Mouse (Mus musculus): ENCODE results near the gene Fbxo48. TPM values are rescaled to one million over a fixed set of nuclear protein-coding genes. Genes with fewer than 3 reads are reported as not detected.
A peak's percentile ranks its signal among the peaks of the same experiment; 100 is the strongest.

Fbxo48 gene
- polyA plus RNA-seq, 2 experiments: 1.4 to 4.1 TPM

DNA sequence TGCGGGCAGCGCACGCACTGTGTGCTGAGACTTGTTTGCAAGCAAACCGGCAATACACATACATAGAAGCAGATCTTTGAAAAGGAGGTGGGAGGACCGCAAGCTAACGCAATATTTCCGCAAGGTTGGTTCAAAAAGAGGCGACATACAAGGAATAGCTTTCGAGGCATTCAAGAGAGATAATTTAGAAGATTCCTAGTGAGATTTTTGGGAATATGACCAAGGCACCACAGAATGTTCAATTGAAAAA is 511 bp downstream of the Fbxo48 start:
- Histone ChIP-seq H3K9me3 (ENCODE audit: control insufficient read depth, low read length) (no peaks in the 10 kb centered on the region), H3K36me3 (ENCODE audit: control insufficient read depth, insufficient read depth, low read length) (0 out of 2 replicates have a peak, but pooled peaks cover 3% of the 10 kb centered on the region), H3K4me3 (replicated peaks; ENCODE audit: low read length) (peak overlapping the region; percentile 56), H3K27me3 (ENCODE audit: control insufficient read depth, insufficient read depth, low read length) (no peaks in the 10 kb centered on the region), H3K27ac (replicated peaks; ENCODE audit: low read depth, low read length) (no peak overlapping the region), H3K4me1 (ENCODE audit: control insufficient read depth, insufficient read depth, low read length) (peaks cover 9% of the 10 kb centered on the region; the same call in 1 of the 2 replicates), H3K4me2 (replicated peaks; ENCODE audit: low read depth, low read length, severe bottlenecking) (peak overlapping the region; percentile 79), H3K9ac (ENCODE audit: low read depth, low read length, severe bottlenecking) (peak overlapping the region; percentile 66)
- ATAC-seq (ENCODE audit: low FRiP score, low read depth) (no peak), DNase-seq (ENCODE audit: low spot score) (no peak)
- no peak for TF ChIP-seq POLR2A (IDR thresholded peaks at IDR 0.05; ENCODE audit: borderline replicate concordance, extremely low read depth, insufficient read depth, insufficient read length)
- WGBS: 10% methylated on average over 9 of the region's 9 CpGs

DNA sequence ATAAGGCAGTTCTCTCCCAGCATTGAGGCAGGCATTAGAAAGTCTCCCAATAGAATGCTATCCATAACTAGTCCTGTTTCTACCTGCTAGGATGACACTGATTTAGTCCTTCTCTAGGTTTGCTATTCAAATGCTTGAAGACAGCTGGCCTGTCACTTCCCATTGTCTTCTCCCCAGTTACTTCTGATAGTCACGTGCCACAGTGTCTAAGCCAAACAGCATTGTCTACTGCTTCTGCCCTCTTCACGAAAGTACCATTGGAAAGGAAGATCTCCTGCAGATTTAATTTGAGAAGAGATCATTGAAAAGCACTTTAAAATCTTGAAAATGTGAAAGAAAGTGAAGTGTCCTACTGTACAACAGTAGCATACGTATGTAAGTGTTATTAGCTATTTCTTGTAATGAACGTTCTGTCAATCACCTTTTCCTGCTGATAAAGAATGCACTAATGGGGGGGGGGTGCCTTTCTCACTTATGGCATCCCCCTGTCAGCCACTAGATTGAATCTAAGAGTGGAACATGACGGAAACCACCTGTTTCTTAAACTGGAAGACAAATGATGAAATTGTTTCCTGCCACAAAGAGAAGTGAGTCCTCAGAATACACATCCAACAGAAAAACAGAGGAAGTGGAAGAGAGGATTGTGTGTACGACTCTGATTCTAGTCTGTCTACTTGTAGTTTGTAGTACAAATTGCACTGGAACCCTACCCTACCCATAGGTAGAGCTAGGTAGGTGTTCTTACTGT is 5.1 kb downstream of the Fbxo48 start:
- Histone ChIP-seq H3K4me3 (replicated peaks; ENCODE audit: low read length) (no peak overlapping the region), H3K9ac (ENCODE audit: low read depth, low read length, severe bottlenecking) (no peak overlapping the region), H3K27ac (replicated peaks; ENCODE audit: low read depth, low read length) (no peak overlapping the region), H3K36me3 (ENCODE audit: control insufficient read depth, insufficient read depth, low read length) (0 out of 2 replicates have a peak, but pooled peaks cover 3% of the 10 kb centered on the region), H3K27me3 (ENCODE audit: control insufficient read depth, insufficient read depth, low read length) (no peaks in the 10 kb centered on the region), H3K4me2 (replicated peaks; ENCODE audit: low read depth, low read length, severe bottlenecking) (no peak overlapping the region), H3K9me3 (ENCODE audit: control insufficient read depth, low read length) (no peaks in the 10 kb centered on the region), H3K4me1 (ENCODE audit: control insufficient read depth, insufficient read depth, low read length) (peaks cover 9% of the 10 kb centered on the region; the same call in 1 of the 2 replicates)
- 93% methylated on average over 6 of the region's 6 CpGs for WGBS
- ATAC-seq (ENCODE audit: low FRiP score, low read depth) (no peak), DNase-seq (ENCODE audit: low spot score) (no peak)
- TF ChIP-seq POLR2A (IDR thresholded peaks at IDR 0.05; ENCODE audit: borderline replicate concordance, extremely low read depth, insufficient read depth, insufficient read length): no peak

DNA sequence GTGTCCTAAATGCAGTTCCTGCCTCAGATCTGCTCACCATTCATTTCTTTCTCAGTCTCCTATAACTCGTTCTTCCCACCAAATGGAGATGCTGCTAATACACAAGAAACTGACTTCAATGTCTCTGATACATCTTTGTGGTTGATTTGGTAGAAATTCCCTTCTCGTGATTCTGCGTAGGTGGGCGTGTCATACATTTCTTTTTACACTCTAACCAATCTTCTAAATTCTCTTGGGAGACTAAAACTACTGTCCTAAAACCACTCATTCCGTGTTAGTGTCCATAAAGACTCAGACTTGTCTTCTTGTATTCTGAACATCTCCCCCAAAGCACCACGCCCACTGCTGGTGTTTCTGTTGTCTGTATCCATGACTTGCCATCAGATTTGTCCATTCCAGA is 5.9 kb downstream of the Fbxo48 start:
- Histone ChIP-seq H3K9me3 (ENCODE audit: control insufficient read depth, low read length) (no peaks in the 10 kb centered on the region), H3K4me3 (replicated peaks; ENCODE audit: low read length) (no peak overlapping the region), H3K27ac (replicated peaks; ENCODE audit: low read depth, low read length) (no peak overlapping the region), H3K36me3 (ENCODE audit: control insufficient read depth, insufficient read depth, low read length) (0 out of 2 replicates have a peak, but pooled peaks cover 3% of the 10 kb centered on the region), H3K9ac (ENCODE audit: low read depth, low read length, severe bottlenecking) (no peak overlapping the region), H3K4me2 (replicated peaks; ENCODE audit: low read depth, low read length, severe bottlenecking) (no peak overlapping the region), H3K27me3 (ENCODE audit: control insufficient read depth, insufficient read depth, low read length) (no peaks in the 10 kb centered on the region), H3K4me1 (ENCODE audit: control insufficient read depth, insufficient read depth, low read length) (peaks cover 4% of the 10 kb centered on the region; the same call in 1 of the 2 replicates)
- WGBS: 90% methylated on average over 6 of the region's 6 CpGs
- TF ChIP-seq POLR2A (IDR thresholded peaks at IDR 0.05; ENCODE audit: borderline replicate concordance, extremely low read depth, insufficient read depth, insufficient read length): no peak
- ATAC-seq (ENCODE audit: low FRiP score, low read depth) (no peak), DNase-seq (ENCODE audit: low spot score) (no peak)

DNA sequence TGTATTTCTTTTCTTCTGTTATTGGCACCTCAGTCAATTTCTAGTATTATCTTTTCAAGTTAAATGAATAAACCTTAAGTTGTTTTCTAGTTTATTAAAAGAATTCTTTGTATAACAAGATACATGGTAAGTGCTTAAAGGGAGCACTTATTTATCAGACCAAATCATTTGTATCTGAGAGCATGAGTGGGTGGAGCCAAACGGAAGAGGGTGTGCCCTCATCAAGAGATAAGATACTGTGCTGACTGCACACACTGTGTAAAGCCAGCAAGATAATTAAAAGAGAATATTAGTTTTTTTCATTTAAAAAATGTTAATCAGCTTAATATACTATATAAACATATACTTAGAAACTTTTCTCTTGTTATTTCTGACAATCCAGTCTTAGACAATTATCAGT is 7.3 kb downstream of the Fbxo48 start:
- DNase-seq (ENCODE audit: low spot score) (no peak), ATAC-seq (ENCODE audit: low FRiP score, low read depth) (no peak)
- TF ChIP-seq POLR2A (IDR thresholded peaks at IDR 0.05; ENCODE audit: borderline replicate concordance, extremely low read depth, insufficient read depth, insufficient read length): no peak
- H3K4me2 ChIP-seq (replicated peaks; ENCODE audit: low read depth, low read length, severe bottlenecking): no peak overlapping the region
- no peak overlapping the region for H3K9ac ChIP-seq (ENCODE audit: low read depth, low read length, severe bottlenecking)
- H3K27ac ChIP-seq (replicated peaks; ENCODE audit: low read depth, low read length): no peak overlapping the region
- H3K27me3 ChIP-seq (ENCODE audit: control insufficient read depth, insufficient read depth, low read length): no peaks in the 10 kb centered on the region
- H3K4me1 ChIP-seq (ENCODE audit: control insufficient read depth, insufficient read depth, low read length): no peaks in the 10 kb centered on the region
- H3K36me3 ChIP-seq (ENCODE audit: control insufficient read depth, insufficient read depth, low read length): 0 out of 2 replicates have a peak, but pooled peaks cover 3% of the 10 kb centered on the region
- 95% methylated on average over 1 of the region's 1 CpGs for WGBS
- no peaks in the 10 kb centered on the region for H3K9me3 ChIP-seq (ENCODE audit: control insufficient read depth, low read length)
- no peak overlapping the region for H3K4me3 ChIP-seq (replicated peaks; ENCODE audit: low read length)

DNA sequence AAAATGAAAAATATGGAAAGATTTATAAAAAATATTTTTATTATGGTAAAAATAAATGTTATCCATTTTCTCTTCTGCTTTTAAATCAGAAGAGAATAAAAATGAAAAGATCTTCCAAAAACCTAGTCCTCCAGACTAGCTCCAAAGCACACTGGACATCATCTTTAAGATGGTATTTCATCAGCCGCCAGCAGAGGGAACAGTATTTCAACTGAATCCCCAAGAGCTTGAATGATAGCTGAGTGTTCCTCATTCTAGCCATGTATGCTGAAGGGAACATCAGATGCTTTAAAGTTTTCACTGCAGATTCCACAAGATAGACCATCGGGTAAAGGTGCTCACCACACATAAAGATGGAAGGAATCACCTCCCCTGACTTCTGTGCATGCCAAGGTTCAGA is 16.6 kb downstream of the Fbxo48 start:
- DNase-seq (ENCODE audit: low spot score): peak; percentile 39

More for the DNA sequence above, 16.6 kb downstream of the Fbxo48 start:
- no peaks in the 10 kb centered on the region for H3K9me3 ChIP-seq (ENCODE audit: control insufficient read depth, low read length)
- H3K4me2 ChIP-seq (replicated peaks; ENCODE audit: low read depth, low read length, severe bottlenecking): no peak overlapping the region
- H3K36me3 ChIP-seq (ENCODE audit: control insufficient read depth, insufficient read depth, low read length): no peaks in the 10 kb centered on the region
- H3K4me1 ChIP-seq (ENCODE audit: control insufficient read depth, insufficient read depth, low read length): no peaks in the 10 kb centered on the region
- no peaks in the 10 kb centered on the region for H3K27me3 ChIP-seq (ENCODE audit: control insufficient read depth, insufficient read depth, low read length)
- no peak for TF ChIP-seq POLR2A (IDR thresholded peaks at IDR 0.05; ENCODE audit: borderline replicate concordance, extremely low read depth, insufficient read depth, insufficient read length)
- 37% methylated on average over 2 of the region's 2 CpGs for WGBS
- no peak overlapping the region for H3K9ac ChIP-seq (ENCODE audit: low read depth, low read length, severe bottlenecking)
- ATAC-seq (ENCODE audit: low FRiP score, low read depth): no peak
- H3K27ac ChIP-seq (replicated peaks; ENCODE audit: low read depth, low read length): no peak overlapping the region
- H3K4me3 ChIP-seq (replicated peaks; ENCODE audit: low read length): no peak overlapping the region

Data from limb, embryonic 14.5 days (tissue).